Mouse (Mus musculus): ENCODE data around the gene Nup54.

DNA sequence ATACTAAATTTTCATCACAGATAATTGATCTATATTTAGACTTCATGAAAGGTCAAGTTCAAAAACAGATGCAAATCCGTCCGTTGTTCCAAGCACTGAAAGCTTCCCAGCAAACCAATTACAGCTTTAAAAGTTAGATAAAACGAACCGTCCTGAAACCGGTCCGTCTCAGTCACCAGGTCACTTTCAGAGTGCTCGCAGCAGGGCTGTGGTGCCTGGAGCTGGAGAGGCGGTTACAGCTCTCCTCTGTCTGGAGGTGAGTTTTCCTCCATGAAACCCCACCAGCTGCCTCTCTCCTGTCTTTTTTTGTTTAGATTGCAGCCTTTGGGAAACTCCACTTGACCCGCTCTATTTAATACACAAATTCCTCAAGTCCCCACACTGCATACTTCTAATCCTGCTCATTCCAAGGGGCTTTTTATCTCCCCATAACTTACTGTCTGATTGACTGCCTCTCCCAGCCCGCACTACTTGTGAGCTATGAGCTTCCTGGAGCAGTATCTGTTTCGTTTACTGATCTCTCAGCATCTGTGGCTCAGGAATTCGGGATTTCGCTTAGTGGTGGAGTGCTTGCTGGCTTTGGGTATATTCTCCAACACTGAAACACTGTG is 58.1 kb downstream of the Nup54 start:
- TF ChIP-seq CTCF (IDR thresholded peaks at IDR 0.05; ENCODE audit: extremely low read depth, insufficient read depth, low read length), result no peak
- no peak for TF ChIP-seq POLR2A (IDR thresholded peaks at IDR 0.05; ENCODE audit: extremely low read depth, insufficient read depth, low read length)
